Mouse (Mus musculus): Measurements from ENCODE around the gene Lalba.

- no peak for TF ChIP-seq CTCF (IDR thresholded peaks at IDR 0.05; ENCODE audit: low read depth)
- TF ChIP-seq EP300 (IDR thresholded peaks at IDR 0.05; ENCODE audit: low read depth), result no peak
Observed at GRCm38 (mm10) chr15:98476281-98476680, 6.2 kb downstream of the Lalba start.

Data from liver, embryonic 14.5 days (tissue).